Mouse (Mus musculus) embryo, embryonic 10 days (tissue): ENCODE measurements around the gene Fcnb.

Experiments
- DNase-seq: peaks from one replicate; pipeline ENCODE4 v3.0.0-alpha.2; 2015; ENCODE audit warnings: low spot score

Gene Fcnb

DNA sequence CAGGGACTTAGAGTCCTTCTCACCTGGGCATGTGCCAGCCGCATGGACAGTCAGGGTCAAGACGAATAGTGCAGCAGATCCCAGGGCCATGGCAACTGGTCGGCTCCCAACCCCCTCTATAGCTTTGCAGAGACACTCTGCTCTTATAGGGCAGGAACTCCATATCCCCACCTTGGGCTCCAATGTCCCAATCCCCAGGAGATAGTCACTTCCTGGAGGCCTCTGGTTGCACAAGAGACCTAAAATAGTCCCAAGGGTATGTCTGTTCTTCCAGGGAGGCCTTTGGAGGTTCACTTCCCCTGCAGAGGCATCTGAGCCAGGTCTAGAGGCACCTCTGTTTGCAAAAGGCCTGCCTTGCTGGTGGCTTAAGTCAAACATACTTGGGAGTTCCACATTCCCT lies at the start of gene Fcnb:
TSS of gene Fcnb (minus strand) at position 118 of the 400 bp plus-strand sequence.
- DNase-seq, result no peak

- DNase-seq, result no peak
These were observed 49.1 kb upstream of the Fcnb start for GRCm38 (mm10) chr2:28133833-28134232.

DNA sequence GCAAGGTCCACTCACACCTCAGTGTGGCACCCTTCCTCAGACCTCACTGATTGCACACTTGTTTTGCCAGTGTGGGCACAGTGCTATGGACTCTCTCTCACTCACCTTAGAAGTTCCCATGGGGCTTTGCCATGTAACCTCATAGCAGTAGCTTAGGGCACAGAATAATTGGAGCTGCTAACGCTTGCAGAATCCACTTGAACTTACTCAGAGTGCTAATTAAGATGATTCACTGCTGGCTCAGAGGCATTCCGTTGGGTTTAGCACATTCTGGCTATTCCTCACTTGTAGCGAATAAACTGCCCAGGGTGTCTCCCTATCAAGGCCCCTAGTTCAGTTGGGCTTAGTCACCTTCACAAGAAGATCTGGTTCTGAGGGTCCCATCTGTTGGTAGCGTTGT lies 47.4 kb upstream of the Fcnb start:
- DNase-seq, result no peak

- DNase-seq, result no peak
These were observed 42.2 kb upstream of the Fcnb start for GRCm38 (mm10) chr2:28126763-28127438.

DNA sequence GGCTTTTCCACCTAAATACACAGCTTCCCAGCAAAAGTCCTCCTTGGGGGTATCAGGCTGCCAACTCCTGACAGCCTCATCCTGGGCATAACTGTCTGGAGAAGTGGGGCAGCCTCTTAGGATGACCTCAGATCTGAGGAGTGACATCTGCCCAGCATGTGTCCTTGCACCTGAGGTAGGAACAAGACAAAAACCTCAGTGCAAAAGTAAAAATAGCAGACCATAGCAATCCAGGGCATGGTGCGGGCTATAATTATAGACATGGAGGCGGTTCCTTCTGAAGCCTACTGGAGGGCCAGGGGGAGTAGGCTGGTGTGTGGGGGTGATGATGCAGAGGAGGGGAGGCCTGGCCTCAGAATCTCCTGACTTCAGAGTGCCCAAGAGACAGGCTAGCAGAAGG lies 39.2 kb upstream of the Fcnb start:
- DNase-seq, result no peak

- no peak for DNase-seq
These were observed 36.6 kb upstream of the Fcnb start for GRCm38 (mm10) chr2:28121309-28121708.

- DNase-seq, result no peak
These were observed 35.7 kb upstream of the Fcnb start for GRCm38 (mm10) chr2:28120342-28120741.

DNA sequence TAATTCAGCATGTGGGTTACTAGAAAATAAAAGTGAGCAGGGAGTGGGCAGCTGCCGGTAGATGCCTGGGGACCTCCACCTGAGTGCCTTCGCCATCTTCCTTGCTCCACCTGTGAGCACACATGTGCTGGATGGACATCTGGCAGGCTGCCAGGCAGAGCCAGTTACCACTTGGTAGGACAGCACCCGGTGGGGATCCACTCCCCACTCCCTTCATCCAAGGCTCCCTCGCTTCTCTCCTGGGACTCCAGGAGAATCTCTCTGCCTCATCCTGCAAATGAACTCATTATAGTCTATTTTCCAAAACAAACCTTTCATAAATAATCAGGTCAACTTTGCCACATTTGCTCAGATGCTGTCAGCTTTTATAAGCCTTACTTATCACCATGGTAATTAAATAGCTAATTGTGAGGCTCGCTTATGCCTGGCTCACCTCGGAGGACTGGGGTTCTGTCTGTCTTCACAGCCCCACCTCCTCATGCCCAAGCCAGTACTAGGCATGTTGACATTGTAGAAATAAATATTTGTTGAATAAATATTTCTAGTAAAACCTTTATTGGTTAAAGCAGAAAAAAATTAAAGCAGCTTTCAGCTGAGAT lies 33.9 kb upstream of the Fcnb start:
- DNase-seq, result no peak

DNA sequence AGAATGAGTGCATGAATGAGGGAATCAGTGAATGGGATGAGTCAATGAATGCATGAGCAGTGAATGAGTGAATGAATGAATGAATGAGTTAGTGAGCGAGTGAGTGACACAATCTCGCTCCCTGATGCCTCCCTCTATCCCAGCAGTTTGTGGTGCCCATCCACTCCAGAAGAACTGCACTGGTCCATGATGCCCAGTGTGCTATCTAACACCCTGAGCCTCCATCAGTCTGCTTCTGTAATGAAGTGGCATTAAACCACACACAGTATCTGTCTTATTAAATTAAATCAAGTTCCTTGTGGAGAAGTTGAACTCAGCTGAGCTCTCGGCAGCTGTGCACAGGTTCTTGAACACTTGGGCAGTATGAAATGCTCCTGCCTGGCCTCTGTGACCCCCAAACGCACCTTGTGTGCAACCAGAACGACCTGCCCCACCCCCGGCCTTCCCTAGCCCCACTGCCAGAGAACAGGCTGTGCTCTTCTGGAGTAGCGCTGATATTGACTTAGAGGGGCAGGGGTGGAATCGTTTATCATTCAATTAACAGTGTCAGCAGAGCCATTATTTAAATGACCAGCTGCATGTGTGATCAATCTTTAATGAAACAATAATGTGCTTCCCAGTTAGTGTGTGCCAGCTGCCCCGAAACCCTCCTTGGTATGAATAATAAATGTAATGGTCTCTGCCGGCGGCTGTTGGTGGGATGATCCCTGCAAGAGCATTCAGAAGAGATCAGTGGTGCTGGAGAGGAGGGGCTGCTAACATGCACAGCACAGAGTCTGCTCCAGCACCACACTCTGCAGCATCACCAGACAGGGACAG lies 33.0 kb upstream of the Fcnb start:
- DNase-seq, result peak; percentile 22

GRCm38 (mm10) chr2:28108763-28109162 lies 24.1 kb upstream of the Fcnb start:
- DNase-seq, result no peak

- peak; percentile 17 for DNase-seq
These were observed 21.3 kb upstream of the Fcnb start for GRCm38 (mm10) chr2:28106002-28106401.

DNA sequence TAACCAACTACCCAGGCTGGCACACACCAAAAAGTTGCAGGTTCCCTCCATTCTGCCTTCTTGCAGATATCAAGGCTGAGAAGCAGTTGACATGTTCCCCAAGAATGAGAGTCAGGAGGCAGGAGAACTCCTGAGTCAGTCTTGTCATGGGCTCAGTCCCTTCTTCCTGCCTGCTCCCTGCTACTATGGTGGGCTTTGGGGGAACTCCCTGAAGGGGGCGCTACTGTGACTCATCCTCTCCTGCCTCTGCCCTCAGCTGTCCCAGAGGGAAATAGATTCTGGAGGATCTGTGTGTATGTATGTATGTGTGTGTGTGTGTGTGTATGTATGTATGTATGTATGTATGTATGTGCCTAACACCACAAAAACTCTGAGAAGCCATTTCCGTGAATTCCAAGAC lies 19.0 kb upstream of the Fcnb start:
- DNase-seq, result no peak

GRCm38 (mm10) chr2:28101892-28102291 lies 17.2 kb upstream of the Fcnb start:
- DNase-seq, result no peak

- no peak for DNase-seq
These were observed 16.3 kb upstream of the Fcnb start for GRCm38 (mm10) chr2:28100796-28101483.

DNA sequence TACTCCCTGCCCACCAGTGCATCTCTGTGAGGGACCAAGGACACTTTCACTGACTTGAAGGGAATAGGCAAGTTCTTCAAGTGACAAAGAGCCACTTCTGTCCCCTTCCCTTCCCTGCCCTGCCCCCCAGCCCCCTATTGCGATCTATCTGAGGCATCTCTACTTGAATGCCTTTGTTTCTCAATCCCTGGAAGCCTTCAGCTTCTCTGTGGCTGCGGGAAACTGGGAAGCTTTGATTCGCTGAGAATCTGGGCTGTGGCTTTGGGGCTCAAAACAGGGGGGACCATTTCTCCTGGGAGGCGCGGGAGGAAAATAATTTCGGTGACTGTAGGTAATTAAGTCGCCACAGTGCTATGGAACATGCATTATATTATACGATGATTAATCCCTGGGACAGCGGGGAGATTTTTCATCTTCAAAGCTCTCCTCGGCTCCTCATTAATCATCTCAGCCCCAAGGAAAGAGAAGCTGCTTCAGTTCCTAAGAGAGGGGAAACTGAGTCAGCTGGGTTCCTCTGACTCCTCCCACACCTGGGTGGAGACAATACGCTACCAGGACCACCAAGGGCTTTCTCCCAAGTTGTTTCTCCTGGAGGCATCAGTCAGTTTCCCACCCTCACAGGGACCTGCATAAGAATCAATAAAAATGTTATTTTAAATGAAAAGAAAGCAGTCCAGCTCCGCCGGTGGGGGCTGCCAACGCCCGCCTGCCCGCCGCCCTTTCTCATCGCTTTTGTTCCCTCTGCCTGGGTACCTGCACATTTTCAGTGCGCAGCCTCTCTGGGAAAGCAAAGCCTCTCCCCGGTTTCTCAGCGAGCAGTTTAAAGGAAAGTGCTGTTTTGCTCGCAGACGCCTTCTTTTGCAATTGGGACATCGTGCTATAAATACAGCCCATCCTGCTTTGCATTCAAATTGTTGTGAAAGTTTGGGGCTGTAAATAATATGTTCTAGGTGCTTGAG lies 14.1 kb upstream of the Fcnb start:
- no peak for DNase-seq

- no peak for DNase-seq
These were observed 12.1 kb upstream of the Fcnb start for GRCm38 (mm10) chr2:28096751-28097309.

- no peak for DNase-seq
These were observed 7.4 kb upstream of the Fcnb start for GRCm38 (mm10) chr2:28092099-28092498.

DNA sequence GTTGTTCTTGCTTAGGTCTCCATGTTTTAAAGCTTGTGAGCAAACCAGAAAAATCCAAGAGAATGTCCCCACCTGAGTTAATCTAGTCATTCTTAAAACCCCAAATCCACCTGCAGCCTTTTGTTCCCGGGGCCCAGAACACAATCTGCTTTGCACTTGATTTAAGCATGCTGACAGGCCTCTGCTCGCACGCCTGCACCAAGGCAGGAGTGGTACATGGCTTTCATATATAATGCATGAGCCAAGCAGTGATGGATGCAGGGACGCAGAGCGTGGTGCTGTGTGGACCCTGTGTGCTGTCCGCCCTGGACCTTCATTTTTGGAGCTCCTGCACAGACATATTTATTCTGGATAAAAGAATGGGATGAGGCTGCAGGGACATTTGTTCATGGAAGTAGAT lies 6.4 kb upstream of the Fcnb start:
- DNase-seq, result no peak

GRCm38 (mm10) chr2:28090299-28091008 lies 5.8 kb upstream of the Fcnb start:
- no peak for DNase-seq

GRCm38 (mm10) chr2:28089095-28089494 lies 4.4 kb upstream of the Fcnb start:
- no peak for DNase-seq
